Mouse (Mus musculus) limb, embryonic 12.5 days (tissue): ENCODE measurements around the gene Gm49369. TPM values are rescaled to one million over a fixed set of nuclear protein-coding genes. Genes with fewer than 3 reads are reported as not detected.
A peak's percentile ranks its signal among the peaks of the same experiment; 100 is the strongest.

Source experiments
- ATAC-seq: fragments of 200-750 bp; cut with Nextera tagmentation; 2 replicates; pipeline ENCODE4 v1.8.0; 2017; ENCODE audit warnings: low read depth, moderate TSS enrichment; ENCODE audit not compliant: insufficient number of reproducible peaks, insufficient read depth, low FRiP score, low TSS enrichment
- H3K27ac ChIP-seq: fragments of 300-500 bp; sonication (generic); 2 replicates; pipeline ENCODE4 v1.5.1; 2016; ENCODE audit warnings: mild to moderate bottlenecking, moderate library complexity
- H3K27me3 ChIP-seq: fragments of 300-500 bp; sonication (generic); 2 replicates; pipeline ENCODE4 v1.6.1; 2016; ENCODE audit warnings: mild to moderate bottlenecking, moderate library complexity
- H3K36me3 ChIP-seq: fragments of 300-500 bp; sonication (generic); 2 replicates; pipeline ENCODE4 v1.6.1; 2016; ENCODE audit warnings: mild to moderate bottlenecking, moderate library complexity
- H3K4me1 ChIP-seq: fragments of 300-500 bp; sonication (generic); replicated peaks from 2 replicates; pipeline ENCODE4 v1.6.1; 2016
- H3K4me2 ChIP-seq: fragments of 300-500 bp; sonication (generic); 2 replicates; pipeline ENCODE4 v1.6.1; 2016; ENCODE audit warnings: mild to moderate bottlenecking, moderate library complexity
- H3K4me3 ChIP-seq: fragments of 300-500 bp; sonication (generic); replicated peaks from 2 replicates; pipeline ENCODE4 v1.5.1; 2016; ENCODE audit warnings: mild to moderate bottlenecking
- H3K9ac ChIP-seq: fragments of 300-500 bp; sonication (generic); replicated peaks from 2 replicates; pipeline ENCODE4 v1.6.1; 2016; ENCODE audit warnings: mild to moderate bottlenecking, moderate library complexity
- H3K9me3 ChIP-seq: fragments of 300-500 bp; sonication (generic); 2 replicates; pipeline ENCODE4 v1.6.1; 2016; ENCODE audit warnings: mild to moderate bottlenecking, moderate library complexity
- WGBS: fragments of 180-500 bp; shearing (Covaris S2); methylation state at CpG from one replicate; pipeline ENCODE4 v1.1.7; 2016; 5-methylcytosine and 5-hydroxymethylcytosine counted together
- polyA plus RNA-seq: library from polyadenylated mRNA; unstranded; fragments of >200 nt; fragmentation: Nextera tagmentation; extraction: Ambion mirVana; gene quantifications from 2 replicates; pipeline ENCODE4 v1.2.1, GENCODE M21; 2016

Gm49369 gene
- polyA plus RNA-seq, 1 experiment from 2014 or later, result 3.4 TPM

GRCm38 (mm10) chr7:142394261-142395190, 12.1 kb upstream of the Gm49369 start:
- no peak for ATAC-seq
- no peaks in the 10 kb centered on the region for H3K36me3 ChIP-seq
- no peak overlapping the region for H3K27ac ChIP-seq
- H3K4me1 ChIP-seq, result no peaks in the 10 kb centered on the region
- no peaks in the 10 kb centered on the region for H3K9me3 ChIP-seq
- H3K4me2 ChIP-seq, result no peak overlapping the region
- no peak overlapping the region for H3K4me3 ChIP-seq
- WGBS, result 68% methylated on average over 6 of the region's 6 CpGs
- no peaks in the 10 kb centered on the region for H3K27me3 ChIP-seq
- no peak overlapping the region for H3K9ac ChIP-seq

- H3K36me3 ChIP-seq, result no peaks in the 10 kb centered on the region
- no peak for ATAC-seq
- no peaks in the 10 kb centered on the region for H3K27me3 ChIP-seq
- H3K4me3 ChIP-seq, result no peak overlapping the region
- no peak overlapping the region for H3K27ac ChIP-seq
- H3K9ac ChIP-seq, result no peak overlapping the region
- WGBS, result 26% methylated on average over 4 of the region's 4 CpGs
- no peak overlapping the region for H3K4me2 ChIP-seq
- H3K4me1 ChIP-seq, result no peaks in the 10 kb centered on the region
- no peaks in the 10 kb centered on the region for H3K9me3 ChIP-seq
These were observed 10.7 kb upstream of the Gm49369 start for GRCm38 (mm10) chr7:142393191-142393590.

GRCm38 (mm10) chr7:142391609-142392008, 9.1 kb upstream of the Gm49369 start:
- ATAC-seq, result no peak
- 69% methylated on average over 4 of the region's 4 CpGs for WGBS
- Histone ChIP-seq H3K4me2 (no peak overlapping the region), H3K27me3 (no peaks in the 10 kb centered on the region), H3K36me3 (no peaks in the 10 kb centered on the region), H3K9ac (no peak overlapping the region), H3K4me1 (peaks cover 7% of the 10 kb centered on the region), H3K27ac (no peak overlapping the region), H3K9me3 (no peaks in the 10 kb centered on the region), H3K4me3 (no peak overlapping the region)

- no peak overlapping the region for H3K4me3 ChIP-seq
- no peak overlapping the region for H3K9ac ChIP-seq
- H3K9me3 ChIP-seq, result no peaks in the 10 kb centered on the region
- ATAC-seq, result no peak
- no peak overlapping the region for H3K27ac ChIP-seq
- H3K4me2 ChIP-seq, result no peak overlapping the region
- no peaks in the 10 kb centered on the region for H3K27me3 ChIP-seq
- WGBS, result 80% methylated on average over 3 of the region's 3 CpGs
- peaks cover 12% of the 10 kb centered on the region for H3K4me1 ChIP-seq
- H3K36me3 ChIP-seq, result no peaks in the 10 kb centered on the region
These were observed 8.6 kb upstream of the Gm49369 start for GRCm38 (mm10) chr7:142391108-142391507.

GRCm38 (mm10) chr7:142389961-142390650, 7.6 kb upstream of the Gm49369 start:
- Histone ChIP-seq H3K36me3 (peaks cover 5% of the 10 kb centered on the region; the same call in 1 of the 2 replicates), H3K9me3 (no peaks in the 10 kb centered on the region), H3K4me2 (no peak overlapping the region), H3K27me3 (no peaks in the 10 kb centered on the region), H3K4me3 (no peak overlapping the region), H3K9ac (no peak overlapping the region), H3K27ac (no peak overlapping the region), H3K4me1 (peaks cover 16% of the 10 kb centered on the region)
- no peak for ATAC-seq
- 85% methylated on average over 3 of the region's 3 CpGs for WGBS

GRCm38 (mm10) chr7:142388740-142389139, 6.3 kb upstream of the Gm49369 start:
- 91% methylated on average over 2 of the region's 2 CpGs for WGBS
- Histone ChIP-seq H3K4me3 (no peak overlapping the region), H3K9ac (no peak overlapping the region), H3K27me3 (no peaks in the 10 kb centered on the region), H3K4me1 (peaks cover 16% of the 10 kb centered on the region), H3K4me2 (no peak overlapping the region), H3K27ac (no peak overlapping the region), H3K36me3 (peaks cover 19% of the 10 kb centered on the region), H3K9me3 (no peaks in the 10 kb centered on the region)
- ATAC-seq, result no peak

GRCm38 (mm10) chr7:142388198-142388597, 5.7 kb upstream of the Gm49369 start:
- H3K4me1 ChIP-seq, result peaks cover 16% of the 10 kb centered on the region
- ATAC-seq, result no peak; the same call in 1 of the 2 replicates
- H3K4me3 ChIP-seq, result peak overlapping the region; percentile 80
- 98% methylated on average over 1 of the region's 1 CpGs for WGBS
- H3K36me3 ChIP-seq, result peaks cover 24% of the 10 kb centered on the region
- no peak overlapping the region for H3K9ac ChIP-seq
- H3K27me3 ChIP-seq, result no peaks in the 10 kb centered on the region
- H3K27ac ChIP-seq, result peak overlapping the region; percentile 53
- H3K9me3 ChIP-seq, result no peaks in the 10 kb centered on the region
- H3K4me2 ChIP-seq, result peak overlapping the region; percentile 80

- peak within 1 kb of the TSS; percentile 80 for H3K4me3 ChIP-seq
- under 1% methylated on average over 55 of the region's 55 CpGs for WGBS
- H3K9me3 ChIP-seq, result no peaks in the 10 kb centered on the region
- H3K4me2 ChIP-seq, result peak within 1 kb of the TSS; percentile 80
- H3K27me3 ChIP-seq, result no peaks in the 10 kb centered on the region
- ATAC-seq, result peak; percentile 93
- H3K27ac ChIP-seq, result peak within 1 kb of the TSS; percentile 53
- peak within 1 kb of the TSS; percentile 79 for H3K9ac ChIP-seq
- H3K36me3 ChIP-seq, result peaks cover 30% of the 10 kb centered on the region
- H3K4me1 ChIP-seq, result peaks cover 16% of the 10 kb centered on the region
These were observed 5.1 kb upstream of the Gm49369 start, which contains the start of gene Ctsd for GRCm38 (mm10) chr7:142387419-142388148. Gene Ctsd, minus strand, starts transcription at chr7:142388038.

GRCm38 (mm10) chr7:142386621-142387201, 4.2 kb upstream of the Gm49369 start:
- WGBS, result 69% methylated on average over 6 of the region's 6 CpGs
- H3K4me1 ChIP-seq, result peaks cover 16% of the 10 kb centered on the region
- ATAC-seq, result no peak
- H3K4me2 ChIP-seq, result peak overlapping the region; percentile 80
- peaks cover 39% of the 10 kb centered on the region for H3K36me3 ChIP-seq
- H3K27ac ChIP-seq, result no peak overlapping the region
- peak overlapping the region; percentile 80 for H3K4me3 ChIP-seq
- no peaks in the 10 kb centered on the region for H3K27me3 ChIP-seq
- H3K9ac ChIP-seq, result peak overlapping the region; percentile 79
- no peaks in the 10 kb centered on the region for H3K9me3 ChIP-seq

GRCm38 (mm10) chr7:142385742-142386403, 3.4 kb upstream of the Gm49369 start:
- H3K4me3 ChIP-seq, result peak overlapping the region; percentile 80; the same call in 1 of the 2 replicates
- no peaks in the 10 kb centered on the region for H3K9me3 ChIP-seq
- 92% methylated on average over 3 of the region's 3 CpGs for WGBS
- peak overlapping the region; percentile 80 for H3K4me2 ChIP-seq
- H3K27ac ChIP-seq, result no peak overlapping the region
- no peaks in the 10 kb centered on the region for H3K27me3 ChIP-seq
- H3K9ac ChIP-seq, result peak overlapping the region; percentile 79; the same call in 1 of the 2 replicates
- peaks cover 47% of the 10 kb centered on the region for H3K36me3 ChIP-seq
- ATAC-seq, result no peak
- H3K4me1 ChIP-seq, result peaks cover 16% of the 10 kb centered on the region
